Mouse (Mus musculus): ENCODE results near the gene Uaca. TPM values are rescaled to one million over a fixed set of nuclear protein-coding genes. Genes with fewer than 3 reads are reported as not detected.
A peak's percentile ranks its signal among the peaks of the same experiment; 100 is the strongest.

Gene Uaca
- polyA plus RNA-seq, 1 experiment from 2014 or later, result 16.9 TPM

DNA sequence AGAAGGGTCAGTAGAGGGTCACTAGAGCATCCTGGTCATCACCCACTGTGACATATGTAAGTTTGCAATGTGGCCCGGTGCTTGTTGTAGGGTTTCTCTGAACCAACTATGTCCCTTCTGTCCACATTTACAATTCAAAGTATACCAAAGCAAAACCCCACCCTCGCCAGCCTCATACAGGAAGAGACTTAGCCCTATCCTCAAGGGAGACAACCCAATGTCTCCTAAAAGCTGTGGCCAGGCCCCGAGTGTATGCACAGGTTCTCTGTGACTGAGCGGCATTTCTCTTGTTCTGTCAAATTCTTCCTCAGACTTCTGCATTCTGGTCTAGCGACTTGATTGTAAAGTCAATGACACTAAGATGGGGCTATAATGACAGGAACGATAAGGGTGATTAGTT lies 99.2 kb downstream of the Uaca start:
- WGBS, result 78% methylated on average over 6 of the region's 6 CpGs
- H3K36me3 ChIP-seq, result no peaks in the 10 kb centered on the region
- ATAC-seq (ENCODE audit: low FRiP score), result no peak
- H3K4me2 ChIP-seq, result no peak overlapping the region
- H3K9ac ChIP-seq (replicated peaks), result no peak overlapping the region
- peaks cover 12% of the 10 kb centered on the region for H3K27me3 ChIP-seq (replicated peaks)
- H3K4me3 ChIP-seq (replicated peaks), result no peak overlapping the region
- H3K4me1 ChIP-seq, result peaks cover 3% of the 10 kb centered on the region; the same call in 1 of the 2 replicates
- H3K27ac ChIP-seq (replicated peaks), result no peak overlapping the region
- no peaks in the 10 kb centered on the region for H3K9me3 ChIP-seq (replicated peaks)

DNA sequence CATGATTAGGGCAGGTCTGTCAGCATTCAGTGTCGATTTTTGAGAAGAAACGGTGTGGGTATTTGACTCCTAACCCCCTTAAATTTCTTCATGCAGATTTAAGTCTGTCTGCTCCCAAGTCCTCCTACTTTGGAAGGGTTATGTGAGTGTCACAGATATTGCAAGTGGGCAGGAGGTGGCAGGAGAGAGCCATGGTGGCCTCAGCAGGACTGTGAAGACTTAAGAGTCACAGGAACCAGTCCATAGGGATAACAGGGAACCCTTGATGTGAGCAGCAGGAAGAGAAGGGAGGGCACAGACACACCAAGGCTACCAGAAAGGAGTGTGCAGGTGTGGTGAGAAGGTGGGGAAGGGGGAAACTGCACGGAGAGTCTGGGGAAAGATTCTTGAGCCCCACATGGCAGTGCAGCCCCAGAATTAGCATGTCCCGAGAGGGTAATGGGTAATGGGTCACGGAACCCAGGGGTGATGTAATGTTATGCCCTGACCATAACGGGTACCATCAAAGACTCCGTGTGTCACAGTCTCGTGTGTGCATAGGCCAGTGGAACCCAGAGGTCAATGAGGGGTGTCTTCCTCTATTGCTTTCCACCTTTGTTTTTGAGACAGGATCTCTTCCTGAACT lies 101.3 kb downstream of the Uaca start:
- Histone ChIP-seq H3K27ac (replicated peaks) (no peak overlapping the region), H3K27me3 (replicated peaks) (peaks cover 7% of the 10 kb centered on the region), H3K4me1 (peaks cover 14% of the 10 kb centered on the region), H3K9ac (replicated peaks) (no peak overlapping the region), H3K4me3 (replicated peaks) (no peak overlapping the region), H3K9me3 (replicated peaks) (no peaks in the 10 kb centered on the region), H3K36me3 (no peaks in the 10 kb centered on the region), H3K4me2 (no peak overlapping the region)
- WGBS, result 57% methylated on average over 8 of the region's 8 CpGs
- peak; percentile 66; the same call in 1 of the 2 replicates for ATAC-seq (ENCODE audit: low FRiP score)

DNA sequence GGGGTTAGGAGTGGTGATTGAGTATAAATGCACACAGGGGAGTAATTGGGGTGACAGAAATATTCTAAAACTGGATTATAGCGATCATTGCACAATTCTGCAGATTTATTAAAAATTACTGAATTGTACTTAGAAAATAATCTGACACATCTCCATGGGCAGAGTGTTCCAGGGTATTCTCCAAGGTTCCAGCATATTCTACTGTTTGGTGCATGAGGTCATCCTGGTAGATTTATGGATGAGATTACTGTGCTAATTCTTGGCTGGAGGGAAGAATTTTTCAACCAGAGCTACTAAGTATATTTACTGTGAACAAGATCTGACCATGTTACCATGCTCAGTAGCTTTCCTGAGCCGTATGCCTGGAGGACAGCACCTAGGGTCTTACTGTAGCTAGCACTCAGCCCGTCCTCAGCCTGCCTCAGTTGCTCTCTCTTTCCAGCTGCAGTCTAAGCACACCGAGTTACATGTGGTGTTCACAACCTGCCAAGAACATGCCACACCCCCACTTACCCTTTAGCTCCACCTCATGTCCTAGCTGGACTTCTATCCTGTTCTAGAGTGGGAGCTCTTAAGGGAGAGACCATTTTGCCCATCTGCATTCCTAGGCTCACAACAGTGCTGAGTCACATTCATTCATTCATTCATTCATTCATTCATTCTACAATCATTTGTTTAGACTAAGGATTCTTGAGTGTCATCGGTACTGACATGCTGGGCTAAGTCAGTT lies 104.1 kb downstream of the Uaca start:
- no peaks in the 10 kb centered on the region for H3K36me3 ChIP-seq
- H3K27me3 ChIP-seq (replicated peaks), result peaks cover 7% of the 10 kb centered on the region; the same call in 1 of the 2 replicates
- H3K4me1 ChIP-seq, result peaks cover 25% of the 10 kb centered on the region
- no peaks in the 10 kb centered on the region for H3K9me3 ChIP-seq (replicated peaks)
- H3K9ac ChIP-seq (replicated peaks), result no peak overlapping the region
- ATAC-seq (ENCODE audit: low FRiP score), result no peak
- WGBS, result 78% methylated on average over 5 of the region's 5 CpGs
- no peak overlapping the region for H3K4me2 ChIP-seq
- H3K27ac ChIP-seq (replicated peaks), result no peak overlapping the region
- H3K4me3 ChIP-seq (replicated peaks), result no peak overlapping the region

DNA sequence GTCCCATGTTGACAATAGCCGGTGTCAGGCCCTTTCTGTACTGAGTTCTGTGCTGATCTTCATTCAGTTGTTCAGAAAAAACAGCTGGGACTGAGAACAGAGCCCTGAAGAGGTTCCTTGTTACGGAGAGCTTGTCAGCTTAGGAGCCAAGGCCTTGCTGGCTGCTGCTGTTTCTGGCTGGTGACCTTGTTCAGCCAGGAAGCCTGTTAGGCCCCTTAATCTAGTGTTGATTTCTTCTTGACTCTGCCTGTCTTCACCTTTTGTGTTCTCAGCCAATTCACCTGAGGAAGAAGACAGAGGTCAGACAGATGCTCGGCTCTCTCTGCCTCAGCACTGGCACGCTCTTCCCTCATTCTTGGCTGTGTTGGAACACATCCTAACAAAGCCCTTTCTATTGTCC lies 104.9 kb downstream of the Uaca start:
- Histone ChIP-seq H3K9me3 (replicated peaks) (no peaks in the 10 kb centered on the region), H3K9ac (replicated peaks) (no peak overlapping the region), H3K4me3 (replicated peaks) (no peak overlapping the region), H3K4me2 (no peak overlapping the region), H3K27me3 (replicated peaks) (peaks cover 5% of the 10 kb centered on the region; the same call in 1 of the 2 replicates), H3K36me3 (no peaks in the 10 kb centered on the region), H3K4me1 (peaks cover 25% of the 10 kb centered on the region), H3K27ac (replicated peaks) (no peak overlapping the region)
- no peak for ATAC-seq (ENCODE audit: low FRiP score)
- WGBS, result 57% methylated on average over 4 of the region's 4 CpGs

DNA sequence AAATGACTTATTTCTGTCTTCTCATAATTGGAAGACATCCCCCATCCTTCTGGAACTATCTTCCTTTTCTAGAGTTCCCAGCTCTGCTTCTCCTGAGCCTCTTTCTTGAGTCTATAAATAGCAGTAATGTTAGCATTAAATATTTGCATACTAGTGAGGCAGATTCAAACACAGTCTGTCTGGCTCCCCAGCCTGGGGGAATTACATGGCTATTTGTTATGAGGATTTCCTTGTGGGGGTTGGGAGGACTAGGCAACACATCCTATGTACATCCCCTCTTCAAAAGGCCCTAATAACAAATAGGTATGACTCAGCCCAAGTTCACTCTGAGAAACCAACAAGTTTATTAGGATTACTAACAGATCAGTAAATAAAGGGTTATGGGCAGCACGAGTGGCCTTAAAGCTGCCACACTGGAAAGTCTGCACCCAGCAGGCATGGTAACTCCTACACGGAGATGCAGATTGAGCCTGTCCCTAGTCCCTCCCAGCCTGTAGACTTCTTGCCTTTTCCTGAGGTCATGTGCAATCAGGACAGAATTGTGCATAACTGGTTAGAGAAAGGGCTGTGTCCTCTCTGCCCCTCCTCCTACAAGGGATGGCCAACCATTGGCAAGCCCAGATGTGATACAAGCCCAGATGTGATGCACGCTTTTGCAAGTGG lies 105.6 kb downstream of the Uaca start:
- Histone ChIP-seq H3K9ac (replicated peaks) (no peak overlapping the region), H3K9me3 (replicated peaks) (no peaks in the 10 kb centered on the region), H3K36me3 (no peaks in the 10 kb centered on the region), H3K4me2 (no peak overlapping the region), H3K27ac (replicated peaks) (no peak overlapping the region), H3K4me1 (peaks cover 25% of the 10 kb centered on the region), H3K27me3 (replicated peaks) (no peaks in the 10 kb centered on the region; the same call in 1 of the 2 replicates), H3K4me3 (replicated peaks) (no peak overlapping the region)
- ATAC-seq (ENCODE audit: low FRiP score), result no peak
- 71% methylated on average over 3 of the region's 3 CpGs for WGBS

DNA sequence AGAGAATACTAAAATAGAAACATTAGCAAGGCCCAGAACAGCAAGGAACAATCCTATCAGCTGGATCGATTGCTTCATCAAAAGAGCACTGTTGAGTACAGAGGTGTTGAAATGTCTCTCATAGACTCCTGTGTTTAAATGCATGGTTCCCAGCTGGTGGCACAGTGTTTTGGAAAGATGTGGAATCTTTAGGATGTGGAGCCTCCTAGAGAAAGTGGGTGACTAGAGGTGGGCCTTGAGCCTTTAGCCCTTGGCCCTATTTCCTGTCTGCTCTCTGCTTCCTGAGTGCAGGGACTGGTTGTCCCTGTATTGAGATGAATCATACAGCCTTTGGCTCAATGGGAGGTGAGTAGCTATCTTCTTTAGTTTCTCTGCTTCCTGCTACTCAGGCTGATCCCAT lies 117.9 kb downstream of the Uaca start:
- no peak for ATAC-seq (ENCODE audit: low FRiP score)
- Histone ChIP-seq H3K4me3 (replicated peaks) (no peak overlapping the region), H3K4me2 (no peak overlapping the region), H3K27me3 (replicated peaks) (no peaks in the 10 kb centered on the region), H3K27ac (replicated peaks) (no peak overlapping the region), H3K9me3 (replicated peaks) (no peaks in the 10 kb centered on the region), H3K9ac (replicated peaks) (no peak overlapping the region), H3K36me3 (no peaks in the 10 kb centered on the region), H3K4me1 (no peaks in the 10 kb centered on the region)
- 96% methylated on average over 1 of the region's 1 CpGs for WGBS

DNA sequence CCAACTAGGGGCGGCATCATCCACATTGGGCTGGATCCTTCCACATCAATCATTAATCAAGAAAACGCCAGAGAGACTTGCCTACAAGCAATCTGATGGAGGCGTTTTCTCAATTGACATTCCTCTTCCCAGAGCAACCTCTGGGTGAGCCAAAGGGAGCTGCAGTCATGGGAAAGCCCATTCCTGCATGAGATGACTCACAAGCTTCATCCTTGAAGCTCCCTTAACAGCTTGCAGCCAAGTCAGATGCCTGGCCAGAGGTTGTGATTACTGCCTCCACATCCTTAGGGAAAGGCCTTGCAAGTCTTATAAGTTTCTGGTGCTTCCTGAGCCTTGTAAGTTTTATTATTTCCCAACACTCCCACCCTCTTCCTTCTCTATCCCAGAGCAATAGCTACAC lies 119.3 kb downstream of the Uaca start:
- Histone ChIP-seq H3K9ac (replicated peaks) (no peak overlapping the region), H3K36me3 (no peaks in the 10 kb centered on the region), H3K27ac (replicated peaks) (no peak overlapping the region), H3K4me2 (no peak overlapping the region), H3K27me3 (replicated peaks) (no peaks in the 10 kb centered on the region), H3K4me1 (no peaks in the 10 kb centered on the region), H3K4me3 (replicated peaks) (no peak overlapping the region), H3K9me3 (replicated peaks) (no peaks in the 10 kb centered on the region)
- no peak for ATAC-seq (ENCODE audit: low FRiP score)
- 89% methylated on average over 3 of the region's 3 CpGs for WGBS

DNA sequence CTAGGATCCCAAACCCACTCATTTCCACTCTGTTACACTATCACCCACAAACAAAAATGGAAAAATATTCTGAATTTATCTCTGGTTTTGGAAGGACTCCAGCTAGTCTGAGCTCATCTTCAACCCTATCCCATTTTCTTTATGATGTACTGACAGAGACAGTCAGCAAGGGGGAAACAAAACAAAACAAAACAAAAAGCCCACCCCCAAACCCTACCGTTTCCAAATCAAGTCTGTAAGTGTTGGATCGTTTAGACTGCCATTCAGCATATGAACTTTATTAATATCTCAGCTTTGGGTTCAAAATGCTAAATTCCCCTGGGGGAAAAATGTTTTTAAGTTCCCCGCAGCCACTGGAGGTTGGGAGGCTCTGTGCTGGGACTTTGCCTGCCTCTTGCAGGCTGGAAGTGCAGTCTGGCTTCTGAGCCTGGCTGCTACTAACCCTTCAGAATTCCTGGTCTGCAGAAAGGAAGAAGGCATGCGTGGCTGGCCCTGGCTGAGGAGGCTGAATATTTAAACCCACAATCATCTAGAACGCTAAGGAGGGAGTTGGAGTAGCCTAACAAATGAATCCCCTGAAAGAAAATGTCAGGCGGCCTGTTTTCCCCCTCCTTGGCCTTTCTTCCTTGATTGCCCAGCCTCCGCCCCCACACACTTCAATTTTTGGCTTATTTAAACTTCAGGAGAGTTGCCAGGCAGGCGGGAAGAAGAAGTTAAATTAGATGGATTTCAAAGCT lies 125.8 kb downstream of the Uaca start:
- Histone ChIP-seq H3K27me3 (replicated peaks) (no peaks in the 10 kb centered on the region; the same call in 1 of the 2 replicates), H3K27ac (replicated peaks) (no peak overlapping the region), H3K36me3 (no peaks in the 10 kb centered on the region), H3K4me1 (no peaks in the 10 kb centered on the region; the same call in 1 of the 2 replicates), H3K9ac (replicated peaks) (no peak overlapping the region), H3K4me3 (replicated peaks) (no peak overlapping the region), H3K9me3 (replicated peaks) (no peaks in the 10 kb centered on the region), H3K4me2 (no peak overlapping the region)
- WGBS, result 60% methylated on average over 8 of the region's 8 CpGs
- no peak for ATAC-seq (ENCODE audit: low FRiP score)

DNA sequence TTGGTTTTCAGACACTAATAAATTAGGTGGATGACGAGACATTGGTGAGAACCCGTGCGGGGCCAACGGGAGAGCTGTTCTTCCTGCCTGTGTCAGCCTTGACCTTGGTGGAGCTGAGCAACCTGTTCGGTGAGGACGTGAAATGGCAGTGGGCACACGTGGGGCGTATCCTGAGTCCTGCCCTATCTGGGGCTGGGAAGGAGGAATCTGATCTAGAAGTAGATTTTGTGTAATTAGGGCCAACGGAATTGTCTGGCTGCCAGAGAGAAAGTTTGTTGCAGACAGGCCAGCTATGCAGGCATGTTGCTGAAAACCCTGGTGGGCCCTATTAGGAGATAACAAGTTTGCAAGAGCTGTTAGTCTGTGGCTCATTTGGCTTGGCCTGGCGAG lies 126.3 kb downstream of the Uaca start:
- WGBS, result 62% methylated on average over 10 of the region's 10 CpGs
- no peak overlapping the region for H3K27ac ChIP-seq (replicated peaks)
- no peaks in the 10 kb centered on the region for H3K9me3 ChIP-seq (replicated peaks)
- H3K36me3 ChIP-seq, result no peaks in the 10 kb centered on the region
- H3K9ac ChIP-seq (replicated peaks), result no peak overlapping the region
- H3K4me2 ChIP-seq, result no peak overlapping the region
- H3K4me1 ChIP-seq, result no peaks in the 10 kb centered on the region; the same call in 1 of the 2 replicates
- no peak overlapping the region for H3K4me3 ChIP-seq (replicated peaks)
- H3K27me3 ChIP-seq (replicated peaks), result no peaks in the 10 kb centered on the region; the same call in 1 of the 2 replicates
- ATAC-seq (ENCODE audit: low FRiP score), result no peak

DNA sequence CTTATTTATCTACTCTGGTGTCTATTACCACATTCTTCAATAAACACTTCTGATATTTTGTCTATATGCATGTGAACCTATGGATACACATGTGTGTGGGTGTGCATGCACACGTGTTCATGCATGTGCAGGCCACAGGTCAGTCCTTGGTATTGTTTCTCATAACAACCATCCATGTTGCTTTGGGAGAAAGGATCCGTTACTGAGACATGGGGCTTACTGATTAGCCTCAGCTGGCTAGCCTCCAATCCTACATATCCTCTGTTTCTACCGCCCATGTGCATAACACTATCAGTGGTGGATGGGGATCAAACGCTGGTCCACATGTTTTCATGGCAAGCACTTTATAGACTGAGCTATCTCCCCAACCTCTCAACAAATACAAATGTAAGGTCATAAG lies 126.9 kb downstream of the Uaca start:
- Histone ChIP-seq H3K27me3 (replicated peaks) (no peaks in the 10 kb centered on the region; the same call in 1 of the 2 replicates), H3K4me1 (peaks cover 5% of the 10 kb centered on the region), H3K9ac (replicated peaks) (no peak overlapping the region), H3K4me2 (no peak overlapping the region), H3K4me3 (replicated peaks) (no peak overlapping the region), H3K27ac (replicated peaks) (no peak overlapping the region), H3K36me3 (no peaks in the 10 kb centered on the region), H3K9me3 (replicated peaks) (no peaks in the 10 kb centered on the region)
- ATAC-seq (ENCODE audit: low FRiP score), result no peak
- 92% methylated on average over 4 of the region's 4 CpGs for WGBS

DNA sequence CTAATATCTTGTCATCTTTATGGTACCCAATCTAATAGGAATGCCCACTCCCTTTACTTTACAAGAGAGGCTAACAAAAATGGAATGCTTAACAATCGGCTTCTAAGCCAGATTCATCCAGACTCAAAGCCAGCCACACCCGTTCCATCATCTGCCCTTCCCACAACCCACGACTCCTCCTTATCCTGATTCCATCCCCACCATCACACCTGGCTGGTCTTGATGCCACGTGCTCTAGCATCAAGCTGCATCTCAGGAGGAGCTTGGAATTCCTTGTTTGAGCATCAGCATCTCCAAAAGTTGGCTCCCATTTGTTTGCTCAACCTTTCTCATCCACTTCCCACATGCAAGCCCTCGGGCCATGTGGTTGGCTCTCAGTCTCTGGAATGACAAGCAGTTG lies 127.5 kb downstream of the Uaca start:
- H3K9me3 ChIP-seq (replicated peaks), result no peaks in the 10 kb centered on the region
- no peak overlapping the region for H3K4me2 ChIP-seq
- 92% methylated on average over 5 of the region's 5 CpGs for WGBS
- H3K9ac ChIP-seq (replicated peaks), result no peak overlapping the region
- H3K36me3 ChIP-seq, result no peaks in the 10 kb centered on the region
- H3K27me3 ChIP-seq (replicated peaks), result no peaks in the 10 kb centered on the region; the same call in 1 of the 2 replicates
- H3K27ac ChIP-seq (replicated peaks), result no peak overlapping the region
- no peak overlapping the region for H3K4me3 ChIP-seq (replicated peaks)
- no peak for ATAC-seq (ENCODE audit: low FRiP score)
- peaks cover 9% of the 10 kb centered on the region for H3K4me1 ChIP-seq

Data from neural tube, embryonic 15.5 days (tissue).